Mouse (Mus musculus): ENCODE measurements around the gene Me1.

GRCm38 (mm10) chr9:86549637-86550162 lies 146.1 kb downstream of the Me1 start:
- TF ChIP-seq CTCF (IDR thresholded peaks at IDR 0.05; ENCODE audit: borderline replicate concordance, insufficient read depth, low read depth, low read length) (no peak), POLR2A (IDR thresholded peaks at IDR 0.05; ENCODE audit: borderline replicate concordance, insufficient read depth, low read length) (no peak)

Data from cerebellum, adult 2 months (tissue).